Mouse (Mus musculus) layer of hippocampus, postnatal 25 days (tissue): ENCODE measurements around the gene Kif9. TPM values are rescaled to one million over a fixed set of nuclear protein-coding genes. Genes with fewer than 3 reads are reported as not detected.

Experiments
- DNase-seq, 2 experiments: peaks; one replicate each; pipeline ENCODE4 v3.0.0; 2022; ENCODE audit warnings: mixed read lengths in 2 of 2, low spot score in 1 of 2; ENCODE audit errors: extremely low spot score in 1 of 2
- total RNA-seq, 2 experiments: library from RNA; stranded (reverse); gene quantifications; 2 replicates each; pipeline ENCODE4 v1.2.3; 2021

Kif9 gene
- total RNA-seq, 2 experiments from 2014 or later, result 2.5 to 2.9 TPM

- peak in 1 of 2 experiments; percentile 11 for DNase-seq
These were observed 14.2 kb downstream of the Kif9 start for GRCm38 (mm10) chr9:110490913-110491312.

- no peak for DNase-seq
These were observed 49.0 kb downstream of the Kif9 start for GRCm38 (mm10) chr9:110525737-110526136.

GRCm38 (mm10) chr9:110529002-110529737 is 52.4 kb downstream of the Kif9 start:
- no peak for DNase-seq

- DNase-seq, result no peak
These were observed 53.9 kb downstream of the Kif9 start for GRCm38 (mm10) chr9:110530650-110531049.

GRCm38 (mm10) chr9:110531151-110531791 is 54.5 kb downstream of the Kif9 start:
- no peak for DNase-seq

GRCm38 (mm10) chr9:110531914-110532489 is 55.2 kb downstream of the Kif9 start:
- peak; percentile 81 to 82 for DNase-seq

- peak; percentile 57 to 76 for DNase-seq
These were observed 56.0 kb downstream of the Kif9 start, which contains the start of gene Setd2 for GRCm38 (mm10) chr9:110532538-110533291. Gene Setd2 (plus strand): TSS chr9:110532597.

- DNase-seq, result no peak
These were observed 56.9 kb downstream of the Kif9 start for GRCm38 (mm10) chr9:110533645-110534044.

GRCm38 (mm10) chr9:110535114-110535513 is 58.4 kb downstream of the Kif9 start:
- no peak for DNase-seq

- DNase-seq, result no peak
These were observed 59.9 kb downstream of the Kif9 start for GRCm38 (mm10) chr9:110536636-110537035.

- DNase-seq, result no peak
These were observed 61.8 kb downstream of the Kif9 start for GRCm38 (mm10) chr9:110538511-110538910.

- no peak for DNase-seq
These were observed 65.2 kb downstream of the Kif9 start for GRCm38 (mm10) chr9:110541988-110542387.

- DNase-seq, result no peak
These were observed 71.5 kb downstream of the Kif9 start for GRCm38 (mm10) chr9:110548261-110548660.

GRCm38 (mm10) chr9:110568309-110568708 is 91.6 kb downstream of the Kif9 start:
- no peak for DNase-seq

Other genes with a start within 250 kb of the Kif9 start
- 100 to 1,000 TPM; 307 to 311 TPM for gene Cspg5, start 233.2 kb upstream of the Kif9 start, total RNA-seq
- gene Elp6, start 171.8 kb upstream of the Kif9 start, total RNA-seq, result 10 to 100 TPM; 11.3 to 14.1 TPM
- 100 to 1,000 TPM in 1 of 2 experiments, 10 to 100 TPM in 1; 95.5 to 102 TPM for gene Scap, start 143.7 kb upstream of the Kif9 start, total RNA-seq
- 10 to 100 TPM; 40.9 to 57.8 TPM for gene Ptpn23, start 68.7 kb upstream of the Kif9 start, total RNA-seq
- under 1 TPM in 1 of 2 experiments, not detected in 1; 0.30 TPM for gene Ngp, start 57.2 kb upstream of the Kif9 start, total RNA-seq
- gene Klhl18, start 264 bp upstream of the Kif9 start, total RNA-seq, result 10 to 100 TPM; 21.7 to 24.5 TPM
- 10 to 100 TPM; 51.8 to 69.5 TPM for gene Setd2, start 55.6 kb downstream of the Kif9 start, total RNA-seq
- 1 to 10 TPM; 1.6 to 1.9 TPM for gene Nradd, start 147.5 kb downstream of the Kif9 start, total RNA-seq
- gene Nbeal2, start 177.2 kb downstream of the Kif9 start, total RNA-seq, result 10 to 100 TPM in 1 of 2 experiments, 1 to 10 TPM in 1; 8.4 to 12.9 TPM
- gene Ccdc12, start 179.5 kb downstream of the Kif9 start, total RNA-seq, result 10 to 100 TPM; 51.2 to 57.6 TPM